Mouse (Mus musculus) embryonic facial prominence, embryonic 12.5 days (tissue): ENCODE data around the gene Prkca. TPM values are rescaled to one million over a fixed set of nuclear protein-coding genes. Genes with fewer than 3 reads are reported as not detected.

Source experiments
- ATAC-seq: fragments of 200-750 bp; cut with Nextera tagmentation; 2 replicates; pipeline ENCODE4 v1.8.0; 2017; ENCODE audit not compliant: insufficient number of reproducible peaks, insufficient read depth, low FRiP score, low TSS enrichment
- H3K27ac ChIP-seq: fragments of 300-500 bp; sonication (generic); 2 replicates; pipeline ENCODE4 v1.5.1; 2016; ENCODE audit warnings: mild to moderate bottlenecking
- H3K27me3 ChIP-seq: fragments of 300-500 bp; sonication (generic); 2 replicates; pipeline ENCODE4 v1.6.1; 2016; ENCODE audit warnings: mild to moderate bottlenecking, moderate library complexity
- H3K36me3 ChIP-seq: fragments of 300-500 bp; sonication (generic); 2 replicates; pipeline ENCODE4 v1.6.1; 2016; ENCODE audit warnings: mild to moderate bottlenecking
- H3K4me1 ChIP-seq: fragments of 300-500 bp; sonication (generic); 2 replicates; pipeline ENCODE4 v1.6.1; 2016
- H3K4me2 ChIP-seq: fragments of 300-500 bp; sonication (generic); replicated peaks from 2 replicates; pipeline ENCODE4 v1.6.1; 2016; ENCODE audit warnings: mild to moderate bottlenecking, moderate library complexity
- H3K4me3 ChIP-seq: fragments of 300-500 bp; sonication (generic); 2 replicates; pipeline ENCODE4 v1.5.1; 2016; ENCODE audit warnings: mild to moderate bottlenecking
- H3K9ac ChIP-seq: fragments of 300-500 bp; sonication (generic); 2 replicates; pipeline ENCODE4 v1.6.1; 2016; ENCODE audit warnings: mild to moderate bottlenecking, moderate library complexity
- H3K9me3 ChIP-seq: fragments of 300-500 bp; sonication (generic); 2 replicates; pipeline ENCODE4 v1.6.1; 2016; ENCODE audit warnings: mild to moderate bottlenecking, moderate library complexity
- WGBS: fragments of 180-500 bp; shearing (Covaris S2); methylation state at CpG from one replicate; pipeline ENCODE4 v1.1.7; 2016; 5-methylcytosine and 5-hydroxymethylcytosine counted together
- polyA plus RNA-seq: library from polyadenylated mRNA; unstranded; fragments of >200 nt; fragmentation: Nextera tagmentation; extraction: Ambion mirVana; gene quantifications from 2 replicates; pipeline ENCODE4 v1.2.1, GENCODE M21; 2016

The Prkca gene
- polyA plus RNA-seq, 1 experiment from 2014 or later: 8.5 TPM

DNA sequence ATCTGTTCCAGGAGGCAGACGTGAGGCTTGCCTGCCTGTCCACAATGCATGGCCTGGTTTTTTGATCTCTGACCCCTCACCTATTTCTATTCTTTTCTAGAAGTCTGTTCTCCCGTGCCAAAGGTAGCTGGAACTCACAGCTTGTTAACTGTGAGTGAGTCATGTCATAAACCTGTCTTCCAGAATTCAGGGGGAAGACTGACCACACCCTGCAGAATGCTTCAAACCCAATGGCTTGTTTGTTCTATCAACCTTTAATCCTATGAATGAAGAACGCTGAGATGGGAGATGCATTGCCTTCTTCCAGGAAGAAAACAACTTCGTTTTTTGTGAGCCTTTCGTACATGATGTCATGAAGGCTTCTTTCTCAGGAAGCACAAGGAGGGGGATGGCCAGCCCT, 223.0 kb downstream of the Prkca start:
- H3K27me3 ChIP-seq: no peaks in the 10 kb centered on the region
- no peak overlapping the region for H3K9ac ChIP-seq
- no peak overlapping the region for H3K4me2 ChIP-seq
- ATAC-seq: no peak
- H3K36me3 ChIP-seq: no peaks in the 10 kb centered on the region
- 77% methylated on average over 5 of the region's 5 CpGs for WGBS
- no peak overlapping the region for H3K4me3 ChIP-seq
- no peaks in the 10 kb centered on the region for H3K9me3 ChIP-seq
- H3K4me1 ChIP-seq: no peaks in the 10 kb centered on the region
- no peak overlapping the region for H3K27ac ChIP-seq

DNA sequence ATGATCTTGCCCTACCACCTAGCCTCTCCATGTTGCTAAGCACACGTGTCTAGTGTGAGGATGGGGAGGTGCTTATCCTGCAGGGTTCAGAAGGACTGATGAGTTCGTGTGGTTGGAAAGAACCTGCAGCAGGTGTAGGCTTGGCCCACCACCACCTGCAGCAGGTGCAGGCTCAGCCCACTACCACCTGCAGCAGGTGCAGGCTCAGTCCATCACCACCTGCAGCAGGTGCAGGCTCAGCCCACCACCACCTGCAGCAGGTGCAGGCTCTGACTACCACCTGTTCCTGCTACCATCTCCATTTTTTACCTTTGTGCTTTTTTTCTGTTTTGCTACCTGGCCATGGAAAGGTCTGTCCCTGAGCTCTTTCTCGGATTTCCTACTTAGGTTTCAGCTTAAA, 223.9 kb downstream of the Prkca start:
- 78% methylated on average over 3 of the region's 3 CpGs for WGBS

DNA sequence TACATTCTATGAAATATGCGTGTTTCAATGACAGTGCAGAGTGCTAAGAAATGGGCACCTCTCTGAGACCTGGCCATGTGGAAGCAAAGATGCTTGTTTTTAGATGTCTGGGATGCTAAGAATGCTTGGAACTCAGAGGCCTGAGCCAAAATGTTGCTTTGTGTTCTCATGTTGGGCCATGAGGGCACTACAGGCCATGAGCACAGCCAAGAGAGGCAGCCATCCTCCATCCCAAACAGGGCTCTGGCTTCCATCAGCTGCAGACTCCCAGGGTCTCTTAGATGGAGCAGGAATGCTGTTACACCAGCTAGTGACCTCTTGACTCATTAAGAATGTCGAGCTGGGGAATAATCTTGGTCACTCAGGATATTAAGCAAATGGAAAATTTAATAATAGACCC, 224.9 kb downstream of the Prkca start:
- Histone ChIP-seq H3K36me3 (no peaks in the 10 kb centered on the region), H3K9me3 (no peaks in the 10 kb centered on the region), H3K27me3 (no peaks in the 10 kb centered on the region), H3K9ac (no peak overlapping the region), H3K27ac (no peak overlapping the region), H3K4me1 (no peaks in the 10 kb centered on the region), H3K4me3 (no peak overlapping the region), H3K4me2 (no peak overlapping the region)
- WGBS: 74% methylated on average over 2 of the region's 2 CpGs
- no peak for ATAC-seq

More for the DNA sequence above, 223.9 kb downstream of the Prkca start:
- no peaks in the 10 kb centered on the region for H3K36me3 ChIP-seq
- no peaks in the 10 kb centered on the region for H3K9me3 ChIP-seq
- no peak overlapping the region for H3K9ac ChIP-seq
- H3K4me2 ChIP-seq: no peak overlapping the region
- no peak for ATAC-seq
- no peaks in the 10 kb centered on the region for H3K27me3 ChIP-seq
- no peak overlapping the region for H3K4me3 ChIP-seq
- no peaks in the 10 kb centered on the region for H3K4me1 ChIP-seq
- no peak overlapping the region for H3K27ac ChIP-seq

DNA sequence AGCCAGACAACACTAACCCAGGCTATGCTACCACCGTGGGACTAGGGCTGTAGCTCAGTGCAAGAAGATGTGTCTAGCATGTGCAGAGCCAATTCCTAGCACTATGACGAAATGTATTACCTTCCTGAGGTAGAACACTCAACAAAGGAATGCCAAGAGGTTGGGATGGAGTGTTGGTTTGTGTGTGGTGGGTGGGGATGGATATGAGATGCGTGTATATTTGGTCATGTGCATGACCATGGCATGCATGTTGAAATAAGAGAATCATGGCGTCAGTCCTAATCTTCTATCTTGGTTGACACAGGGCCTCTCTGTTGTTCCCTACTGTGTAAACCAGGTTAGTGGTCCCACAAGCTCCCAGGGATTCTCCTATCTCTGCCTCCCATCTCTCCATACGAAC, 225.5 kb downstream of the Prkca start:
- WGBS: 94% methylated on average over 5 of the region's 5 CpGs
- ATAC-seq: no peak

DNA sequence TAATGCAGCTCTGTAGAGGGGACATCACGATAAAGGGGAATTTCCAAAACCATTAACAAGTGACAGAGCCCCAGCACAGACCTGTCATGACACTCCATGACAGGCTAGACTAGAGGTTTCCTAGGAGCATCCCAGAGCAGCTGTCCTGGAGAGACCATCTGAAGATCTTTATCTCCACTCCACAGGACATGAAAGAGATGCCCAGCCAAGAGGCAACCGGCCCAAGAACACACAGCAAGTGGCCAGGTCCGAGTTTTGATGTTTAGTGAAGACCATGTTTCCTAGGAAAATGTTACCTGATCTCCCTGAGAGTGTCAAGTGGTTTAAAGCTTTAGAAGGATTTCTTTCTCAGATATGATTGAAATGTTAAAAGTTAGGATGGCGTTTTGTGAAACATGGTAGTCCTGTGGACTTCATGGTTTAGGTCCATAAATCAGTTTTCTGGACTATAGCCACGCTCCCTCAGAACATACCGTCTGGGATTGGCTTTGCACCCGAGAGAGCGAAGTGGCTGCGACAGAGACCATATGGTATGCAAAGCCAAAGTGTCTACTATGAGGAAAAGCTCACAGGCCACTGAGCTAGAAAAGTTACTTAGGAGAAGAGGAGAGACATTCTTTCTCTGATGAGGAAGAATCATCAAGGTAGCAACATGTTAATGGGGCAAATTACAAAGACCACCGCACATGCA, 226.2 kb downstream of the Prkca start:
- H3K4me1 ChIP-seq: no peaks in the 10 kb centered on the region
- H3K27ac ChIP-seq: no peak overlapping the region
- no peak for ATAC-seq
- 88% methylated on average over 10 of the region's 10 CpGs for WGBS
- H3K27me3 ChIP-seq: no peaks in the 10 kb centered on the region
- H3K9ac ChIP-seq: no peak overlapping the region
- H3K4me2 ChIP-seq: no peak overlapping the region
- H3K4me3 ChIP-seq: no peak overlapping the region
- no peaks in the 10 kb centered on the region for H3K9me3 ChIP-seq
- H3K36me3 ChIP-seq: no peaks in the 10 kb centered on the region

More for the DNA sequence above, 225.5 kb downstream of the Prkca start:
- no peaks in the 10 kb centered on the region for H3K36me3 ChIP-seq
- H3K4me1 ChIP-seq: no peaks in the 10 kb centered on the region
- no peaks in the 10 kb centered on the region for H3K9me3 ChIP-seq
- H3K9ac ChIP-seq: no peak overlapping the region
- no peak overlapping the region for H3K4me2 ChIP-seq
- no peaks in the 10 kb centered on the region for H3K27me3 ChIP-seq
- H3K27ac ChIP-seq: no peak overlapping the region
- no peak overlapping the region for H3K4me3 ChIP-seq

DNA sequence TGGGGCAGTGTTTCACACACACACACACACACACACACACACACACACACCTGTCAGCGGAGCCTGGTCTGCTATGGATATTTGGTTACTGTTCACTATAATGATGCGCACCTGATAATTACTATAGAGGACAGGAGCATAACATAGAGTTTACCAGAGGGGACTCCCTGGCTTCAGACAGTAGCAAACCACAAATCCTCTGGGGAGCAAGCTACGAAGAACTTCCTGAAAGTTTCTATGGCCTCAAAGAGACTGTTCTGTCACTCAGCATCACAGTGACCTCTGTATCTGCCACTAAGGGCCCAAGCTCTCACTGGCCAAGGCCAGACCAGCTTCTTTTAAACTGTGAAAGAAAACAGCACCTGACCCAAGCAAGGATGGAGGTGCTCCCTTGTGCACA, 229.6 kb downstream of the Prkca start:
- no peaks in the 10 kb centered on the region for H3K9me3 ChIP-seq
- H3K4me3 ChIP-seq: no peak overlapping the region
- no peaks in the 10 kb centered on the region for H3K36me3 ChIP-seq
- H3K4me2 ChIP-seq: no peak overlapping the region
- no peak overlapping the region for H3K9ac ChIP-seq
- WGBS: 85% methylated on average over 3 of the region's 3 CpGs
- no peaks in the 10 kb centered on the region for H3K27me3 ChIP-seq
- no peak overlapping the region for H3K27ac ChIP-seq
- no peak for ATAC-seq
- H3K4me1 ChIP-seq: no peaks in the 10 kb centered on the region

DNA sequence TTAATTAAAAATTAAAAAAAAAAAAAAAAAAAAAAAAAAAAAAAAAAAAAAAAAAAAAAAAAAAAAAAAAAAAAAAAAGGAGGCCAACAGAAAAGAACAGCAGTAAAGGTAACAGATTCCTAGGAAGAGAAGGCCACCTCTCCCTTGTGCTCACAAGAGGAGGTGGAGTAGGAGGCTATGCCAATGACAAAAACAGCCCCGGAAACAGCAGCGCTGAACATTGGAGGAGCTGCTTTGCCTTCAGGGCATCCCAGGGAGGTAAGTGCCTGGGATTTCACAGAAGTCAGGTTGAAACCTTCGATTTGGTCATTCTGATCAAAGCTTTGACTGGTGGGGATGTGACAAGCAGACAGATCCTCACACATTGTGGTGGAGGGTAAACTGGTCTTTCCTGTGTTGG, 231.3 kb downstream of the Prkca start:
- WGBS: 29% methylated on average over 3 of the region's 3 CpGs

DNA sequence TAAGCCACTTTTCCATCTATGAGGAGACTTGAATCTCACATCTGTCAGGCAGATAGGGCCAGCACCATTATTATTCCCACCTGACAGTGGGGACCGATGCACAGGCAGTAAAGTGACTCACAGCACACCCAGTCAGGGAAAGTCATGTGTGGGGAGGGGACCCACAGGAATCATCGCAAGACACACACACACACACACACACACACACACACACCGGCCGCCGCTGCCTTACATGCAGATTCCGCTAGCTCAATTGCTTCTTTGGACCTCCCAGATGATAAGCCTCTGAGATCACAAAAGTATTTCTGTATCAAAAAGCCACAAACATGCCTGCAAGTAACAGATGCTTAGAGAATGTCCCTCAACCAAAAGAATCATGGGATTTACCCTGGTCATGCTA, 239.6 kb downstream of the Prkca start:
- Histone ChIP-seq H3K9me3 (no peaks in the 10 kb centered on the region), H3K27ac (no peak overlapping the region), H3K4me2 (no peak overlapping the region), H3K4me1 (no peaks in the 10 kb centered on the region), H3K4me3 (no peak overlapping the region), H3K27me3 (no peaks in the 10 kb centered on the region), H3K36me3 (no peaks in the 10 kb centered on the region), H3K9ac (no peak overlapping the region)
- WGBS: 92% methylated on average over 6 of the region's 6 CpGs
- ATAC-seq: no peak

More for the DNA sequence above, 231.3 kb downstream of the Prkca start:
- Histone ChIP-seq H3K4me1 (no peaks in the 10 kb centered on the region), H3K27me3 (no peaks in the 10 kb centered on the region), H3K4me2 (no peak overlapping the region), H3K27ac (no peak overlapping the region), H3K4me3 (no peak overlapping the region), H3K9ac (no peak overlapping the region), H3K36me3 (no peaks in the 10 kb centered on the region), H3K9me3 (no peaks in the 10 kb centered on the region)
- no peak for ATAC-seq

DNA sequence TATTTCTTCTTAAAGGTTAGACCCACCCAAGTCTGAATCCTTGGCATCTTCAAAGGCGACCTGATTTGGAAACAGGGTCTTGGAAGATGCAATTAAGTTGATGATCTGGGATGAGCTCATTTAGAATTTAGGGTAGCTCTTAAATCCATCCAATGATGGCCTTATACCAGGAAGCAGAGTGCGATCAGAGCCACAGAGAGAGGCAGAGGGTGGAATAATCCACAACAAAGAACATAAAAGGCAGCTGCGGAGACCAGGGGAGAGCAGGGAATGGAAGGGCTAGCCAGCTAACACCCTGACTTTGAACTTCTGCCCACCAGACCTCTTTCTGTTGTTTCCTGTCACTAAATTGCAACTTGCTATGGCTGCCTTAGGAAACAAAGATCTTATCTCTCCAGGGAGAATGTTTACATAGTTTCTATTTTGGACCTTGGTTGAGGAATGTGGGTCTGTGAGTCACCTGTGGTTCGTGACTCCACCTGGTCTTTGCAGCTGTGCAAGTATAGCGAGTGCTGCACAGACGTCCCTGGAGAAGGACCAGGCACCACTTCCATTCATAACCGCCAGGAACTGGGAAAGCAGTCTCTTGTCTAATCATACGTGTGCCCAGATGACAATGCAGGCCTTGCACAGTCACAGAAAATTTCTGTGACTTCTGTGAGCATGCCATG, 242.3 kb downstream of the Prkca start:
- Histone ChIP-seq H3K27ac (no peak overlapping the region), H3K4me2 (no peak overlapping the region), H3K9ac (no peak overlapping the region), H3K36me3 (no peaks in the 10 kb centered on the region), H3K4me1 (no peaks in the 10 kb centered on the region), H3K4me3 (no peak overlapping the region), H3K27me3 (no peaks in the 10 kb centered on the region), H3K9me3 (no peaks in the 10 kb centered on the region)
- ATAC-seq: no peak
- WGBS: 69% methylated on average over 8 of the region's 8 CpGs

DNA sequence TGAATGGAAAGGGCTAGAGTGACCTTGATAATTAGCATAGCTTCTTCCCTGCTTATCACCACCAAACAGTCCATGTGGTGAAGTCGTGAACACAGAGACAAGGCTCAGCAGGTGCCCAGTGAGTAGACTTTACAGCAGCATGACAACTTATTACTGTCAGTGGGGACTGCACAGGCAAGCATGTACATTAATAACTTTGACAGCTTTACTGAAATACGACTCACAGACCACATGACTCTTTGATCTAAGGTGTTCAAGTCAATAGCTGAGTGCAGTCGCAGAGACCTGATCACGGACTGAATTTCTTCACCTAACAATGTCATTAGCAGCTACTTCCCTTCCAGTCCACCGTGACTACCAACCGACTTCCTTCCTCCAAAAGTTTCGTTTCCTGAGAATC, 245.4 kb downstream of the Prkca start:
- Histone ChIP-seq H3K4me3 (no peak overlapping the region), H3K36me3 (no peaks in the 10 kb centered on the region), H3K4me1 (no peaks in the 10 kb centered on the region), H3K4me2 (no peak overlapping the region), H3K27ac (no peak overlapping the region), H3K9ac (no peak overlapping the region), H3K9me3 (no peaks in the 10 kb centered on the region), H3K27me3 (no peaks in the 10 kb centered on the region)
- 77% methylated on average over 7 of the region's 7 CpGs for WGBS
- ATAC-seq: no peak

DNA sequence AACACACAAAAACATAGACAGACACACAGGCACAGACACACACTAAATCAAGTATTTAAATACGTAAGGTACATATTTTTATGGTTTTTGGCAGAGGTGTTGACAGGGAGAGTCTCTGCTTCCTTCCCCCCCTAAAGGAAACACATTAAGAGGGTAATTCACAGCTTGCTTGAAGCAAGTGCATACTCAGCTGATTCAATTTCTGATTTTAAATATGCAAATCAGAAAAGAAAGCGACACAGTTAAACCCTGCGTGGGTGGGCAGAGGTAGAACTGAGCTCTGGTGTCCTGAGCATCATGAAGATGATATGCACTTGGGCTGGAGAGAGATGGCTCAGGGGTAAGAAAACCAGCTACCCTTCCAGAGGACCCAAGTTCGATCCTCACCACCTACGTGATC, 248.9 kb downstream of the Prkca start:
- 91% methylated on average over 5 of the region's 5 CpGs for WGBS
- Histone ChIP-seq H3K4me3 (no peak overlapping the region), H3K4me2 (no peak overlapping the region), H3K9me3 (no peaks in the 10 kb centered on the region), H3K4me1 (no peaks in the 10 kb centered on the region), H3K9ac (no peak overlapping the region), H3K36me3 (no peaks in the 10 kb centered on the region), H3K27ac (no peak overlapping the region), H3K27me3 (no peaks in the 10 kb centered on the region)
- ATAC-seq: no peak

DNA sequence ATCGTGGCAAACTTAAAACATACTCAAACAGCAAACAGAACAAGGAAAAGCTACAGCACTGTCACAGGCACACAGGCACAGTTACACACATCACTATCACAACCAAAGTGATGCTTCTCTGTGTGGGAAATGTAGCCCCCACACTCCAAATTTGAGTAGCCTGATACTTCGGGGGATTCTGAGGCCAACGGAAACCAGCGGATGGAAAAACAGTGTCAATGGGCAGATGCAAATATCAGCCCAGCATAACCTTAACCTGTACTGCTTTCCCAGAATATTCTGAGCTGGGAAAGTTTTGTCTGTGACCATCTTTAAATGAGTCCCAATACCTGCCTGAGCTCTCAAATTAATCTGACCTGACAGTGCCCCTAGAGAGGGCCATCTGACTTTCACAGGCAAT, 250.5 kb downstream of the Prkca start:
- Histone ChIP-seq H3K9me3 (no peaks in the 10 kb centered on the region), H3K4me3 (no peak overlapping the region), H3K4me1 (no peaks in the 10 kb centered on the region), H3K4me2 (no peak overlapping the region), H3K9ac (no peak overlapping the region), H3K27ac (no peak overlapping the region), H3K27me3 (no peaks in the 10 kb centered on the region), H3K36me3 (no peaks in the 10 kb centered on the region)
- ATAC-seq: no peak
- WGBS: 81% methylated on average over 4 of the region's 4 CpGs
